Mouse (Mus musculus) heart, embryonic 10.5 days (tissue): ENCODE results near the gene Fabp2. TPM values are rescaled to one million over a fixed set of nuclear protein-coding genes. Genes with fewer than 3 reads are reported as not detected.

Source experiments
- DNase-seq: peaks from one replicate; pipeline ENCODE4 v3.0.0-alpha.2; 2017; ENCODE audit warnings: low spot score
- H3K27ac ChIP-seq: fragments of 300-500 bp; sonication (generic); 2 replicates; pipeline ENCODE4 v1.5.1; 2016; ENCODE audit warnings: mild to moderate bottlenecking
- H3K27me3 ChIP-seq: fragments of 300-500 bp; sonication (generic); 2 replicates; pipeline ENCODE4 v1.6.1; 2016; ENCODE audit warnings: mild to moderate bottlenecking; ENCODE audit not compliant: poor library complexity, insufficient read depth, severe bottlenecking
- H3K36me3 ChIP-seq: fragments of 300-500 bp; sonication (generic); 2 replicates; pipeline ENCODE4 v1.6.1; 2016; ENCODE audit warnings: mild to moderate bottlenecking, moderate library complexity
- H3K4me1 ChIP-seq: fragments of 300-500 bp; sonication (generic); 2 replicates; pipeline ENCODE4 v1.6.1; 2016; ENCODE audit warnings: mild to moderate bottlenecking
- H3K4me3 ChIP-seq: fragments of 300-500 bp; sonication (generic); 2 replicates; pipeline ENCODE4 v1.5.1; 2016; ENCODE audit warnings: mild to moderate bottlenecking, moderate library complexity
- H3K9me3 ChIP-seq: fragments of 300-500 bp; sonication (generic); 2 replicates; pipeline ENCODE4 v1.6.1; 2016; ENCODE audit warnings: mild to moderate bottlenecking, moderate library complexity
- WGBS: fragments of 180-500 bp; shearing (Covaris S2); methylation state at CpG from one replicate; pipeline ENCODE4 v1.1.7; 2016; 5-methylcytosine and 5-hydroxymethylcytosine counted together
- polyA plus RNA-seq: library from polyadenylated mRNA; unstranded; fragments of >200 nt; fragmentation: Nextera tagmentation; extraction: Ambion mirVana; gene quantifications from 2 replicates; pipeline ENCODE4 v1.2.1, GENCODE M21; 2016

Gene Fabp2
- polyA plus RNA-seq: 0.41 TPM in 1 of 2 replicates, not detected in the other

GRCm38 (mm10) chr3:122894772-122895171 lies at the start of gene Fabp2:
Gene Fabp2 (plus strand): TSS chr3:122895072.
- no peak within 1 kb of the TSS for H3K4me3 ChIP-seq
- 85% methylated on average over 3 of the region's 3 CpGs for WGBS
- no peaks in the 10 kb centered on the region for H3K27me3 ChIP-seq
- H3K4me1 ChIP-seq: no peaks in the 10 kb centered on the region
- DNase-seq: no peak
- no peaks in the 10 kb centered on the region for H3K9me3 ChIP-seq
- no peak within 1 kb of the TSS for H3K27ac ChIP-seq
- no peaks in the 10 kb centered on the region for H3K36me3 ChIP-seq

DNA sequence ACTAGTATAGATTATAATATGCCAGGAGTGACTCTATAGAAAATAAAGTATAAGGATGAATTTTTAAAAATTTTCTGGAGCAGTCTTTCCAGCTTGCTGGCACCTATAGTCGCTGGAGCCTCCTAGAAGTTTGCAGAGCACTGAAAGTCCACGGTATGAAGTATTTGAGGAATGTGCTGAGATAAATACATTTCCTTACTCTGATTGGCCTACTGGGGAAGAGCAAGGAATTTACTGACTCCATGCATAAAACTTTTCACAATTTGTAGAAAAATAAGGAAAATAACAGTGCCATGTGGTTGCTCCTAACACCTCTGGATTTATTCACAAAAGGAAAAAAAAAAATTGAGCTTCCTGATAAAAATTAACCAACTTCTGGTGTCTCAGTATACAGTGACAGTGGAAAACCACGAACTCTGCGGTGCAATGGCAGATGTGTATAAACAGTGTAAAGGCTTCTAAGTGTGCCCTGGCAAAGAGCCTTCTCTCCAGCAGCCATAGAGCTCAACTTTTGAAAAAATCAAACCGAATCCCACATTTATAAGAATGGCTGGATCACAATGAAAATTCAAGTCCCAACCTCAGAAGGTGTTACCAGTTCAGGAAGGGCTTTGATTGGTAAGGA lies 46.4 kb upstream of the Fabp2 start:
- Histone ChIP-seq H3K9me3 (no peaks in the 10 kb centered on the region), H3K4me3 (no peak overlapping the region), H3K27me3 (no peaks in the 10 kb centered on the region), H3K36me3 (peaks cover 9% of the 10 kb centered on the region), H3K27ac (0 out of 2 replicates have a peak overlapping the region, but pooled peaks have one; percentile 17), H3K4me1 (0 out of 2 replicates have a peak, but pooled peaks cover 3% of the 10 kb centered on the region)
- no peak for DNase-seq
- WGBS: 55% methylated on average over 5 of the region's 5 CpGs

DNA sequence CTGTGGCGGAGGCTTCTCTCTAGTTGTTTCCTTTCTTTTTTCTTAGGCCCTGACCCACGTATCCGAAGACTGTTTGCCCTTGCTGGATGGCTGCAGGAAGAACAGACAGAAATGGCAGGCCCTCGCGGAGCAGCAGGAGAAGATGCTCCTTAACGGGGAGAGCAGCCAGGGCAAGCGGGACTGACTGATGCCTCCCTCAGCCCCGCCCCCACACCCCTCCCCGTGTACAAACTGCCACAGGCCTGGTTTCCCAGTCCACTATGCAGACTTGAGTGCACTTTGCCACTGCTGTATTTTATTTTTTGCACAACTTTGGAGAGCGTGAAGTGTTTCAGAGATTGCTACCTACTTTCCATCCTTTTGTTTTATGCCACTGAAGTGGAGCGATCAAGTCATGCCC lies 39.7 kb upstream of the Fabp2 start:
- Histone ChIP-seq H3K9me3 (no peaks in the 10 kb centered on the region), H3K4me1 (peaks cover 5% of the 10 kb centered on the region; the same call in 1 of the 2 replicates), H3K27ac (no peak overlapping the region), H3K36me3 (no peaks in the 10 kb centered on the region), H3K27me3 (no peaks in the 10 kb centered on the region), H3K4me3 (no peak overlapping the region)
- 51% methylated on average over 11 of the region's 11 CpGs for WGBS
- no peak for DNase-seq

- Histone ChIP-seq H3K36me3 (no peaks in the 10 kb centered on the region), H3K27me3 (no peaks in the 10 kb centered on the region), H3K4me3 (no peak overlapping the region), H3K4me1 (peaks cover 4% of the 10 kb centered on the region; the same call in 1 of the 2 replicates), H3K27ac (no peak overlapping the region), H3K9me3 (no peaks in the 10 kb centered on the region)
- 78% methylated on average over 2 of the region's 2 CpGs for WGBS
- DNase-seq: no peak
Measured at GRCm38 (mm10) chr3:122859829-122860228, 35.0 kb upstream of the Fabp2 start.

DNA sequence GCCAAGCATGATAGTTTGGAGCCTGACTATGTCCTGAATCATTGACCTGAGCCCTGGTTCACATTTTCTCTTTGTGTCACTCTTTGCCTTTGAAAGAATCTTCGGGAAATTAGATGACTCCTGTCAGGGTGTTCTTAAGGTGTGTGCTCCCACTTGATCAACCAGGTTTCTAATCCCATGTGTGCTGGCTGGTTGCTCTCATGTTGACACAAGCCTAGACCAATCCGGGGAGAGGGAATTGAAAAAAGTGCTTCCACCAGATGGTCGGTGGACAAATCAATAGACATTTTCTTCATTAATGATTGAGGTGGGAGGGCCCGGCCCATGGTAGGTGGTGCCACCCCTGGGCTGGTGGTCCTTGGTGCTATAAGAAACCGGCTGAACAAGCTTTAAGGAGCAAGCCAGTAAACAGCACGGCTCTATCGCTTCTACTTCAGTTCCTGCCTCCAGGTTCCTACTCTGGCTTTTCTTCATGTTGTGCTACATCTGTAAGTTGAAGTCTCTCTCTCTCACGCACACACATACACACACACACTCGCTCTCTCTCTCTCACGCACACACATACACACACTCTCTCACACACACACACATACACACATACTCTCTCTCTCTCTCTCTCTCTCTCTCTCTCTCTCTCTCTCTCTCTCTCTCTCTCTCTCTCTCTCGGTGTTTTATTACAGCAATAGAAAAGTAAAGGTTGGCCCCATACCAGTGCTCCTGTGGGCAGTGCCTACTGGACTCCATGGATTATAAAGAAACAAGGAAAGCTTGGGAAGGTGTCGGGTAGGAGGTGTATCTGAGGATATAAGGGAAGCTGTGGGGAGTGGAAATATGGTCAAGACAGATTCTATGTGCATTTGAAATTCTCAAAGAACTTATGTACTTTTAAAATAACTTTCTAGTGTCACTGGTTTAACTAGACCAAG lies 34.0 kb upstream of the Fabp2 start:
- no peak overlapping the region for H3K27ac ChIP-seq
- no peaks in the 10 kb centered on the region for H3K27me3 ChIP-seq
- H3K4me1 ChIP-seq: no peaks in the 10 kb centered on the region
- no peak overlapping the region for H3K4me3 ChIP-seq
- H3K36me3 ChIP-seq: no peaks in the 10 kb centered on the region
- DNase-seq: no peak
- 84% methylated on average over 12 of the region's 12 CpGs for WGBS
- H3K9me3 ChIP-seq: no peaks in the 10 kb centered on the region

DNA sequence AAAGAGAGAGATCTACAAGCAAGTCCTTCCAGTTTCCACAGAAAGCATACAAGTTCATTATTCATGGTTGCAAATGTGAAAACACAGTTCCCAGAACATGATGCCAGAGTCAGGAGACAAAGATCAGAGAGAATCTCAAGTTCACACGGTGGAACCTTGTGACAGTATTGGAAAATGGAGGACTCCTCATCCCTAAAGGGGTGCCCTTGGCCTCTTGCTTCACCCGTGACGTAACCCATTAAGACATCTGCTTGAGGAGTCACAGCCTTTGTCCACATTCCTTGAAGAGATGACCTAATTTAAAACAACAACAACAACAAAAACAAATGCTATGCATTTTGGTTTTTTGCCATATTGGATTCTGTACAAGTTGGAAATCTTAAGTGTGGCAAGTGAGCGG lies 29.8 kb upstream of the Fabp2 start:
- Histone ChIP-seq H3K36me3 (no peaks in the 10 kb centered on the region), H3K27me3 (no peaks in the 10 kb centered on the region), H3K4me3 (no peak overlapping the region), H3K9me3 (no peaks in the 10 kb centered on the region), H3K4me1 (no peaks in the 10 kb centered on the region), H3K27ac (no peak overlapping the region)
- 83% methylated on average over 4 of the region's 4 CpGs for WGBS
- DNase-seq: no peak

DNA sequence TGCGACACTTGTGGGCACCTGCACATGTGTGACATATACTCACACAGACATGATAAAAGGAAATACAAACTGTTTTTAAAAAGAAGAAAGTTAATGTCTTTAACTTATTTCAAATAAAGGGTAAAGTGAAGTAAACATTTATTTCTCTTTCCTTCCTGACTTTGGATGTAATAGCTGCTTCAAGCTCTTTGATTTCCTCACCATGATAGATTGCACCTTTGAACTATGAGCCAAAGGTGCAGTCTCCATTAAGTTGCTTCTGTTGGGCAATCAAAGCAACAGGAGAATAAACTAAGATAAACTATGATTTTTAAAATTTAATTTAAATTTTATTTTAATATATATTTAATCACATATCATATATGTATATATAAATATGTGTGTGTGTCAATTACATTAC lies 26.6 kb upstream of the Fabp2 start:
- 100% methylated on average over 1 of the region's 1 CpGs for whole genome bisulfite sequencing
- Histone ChIP-seq H3K4me1 (no peaks in the 10 kb centered on the region), H3K27ac (no peak overlapping the region), H3K4me3 (no peak overlapping the region), H3K27me3 (no peaks in the 10 kb centered on the region), H3K9me3 (no peaks in the 10 kb centered on the region), H3K36me3 (no peaks in the 10 kb centered on the region)
- no peak for DNase-seq

DNA sequence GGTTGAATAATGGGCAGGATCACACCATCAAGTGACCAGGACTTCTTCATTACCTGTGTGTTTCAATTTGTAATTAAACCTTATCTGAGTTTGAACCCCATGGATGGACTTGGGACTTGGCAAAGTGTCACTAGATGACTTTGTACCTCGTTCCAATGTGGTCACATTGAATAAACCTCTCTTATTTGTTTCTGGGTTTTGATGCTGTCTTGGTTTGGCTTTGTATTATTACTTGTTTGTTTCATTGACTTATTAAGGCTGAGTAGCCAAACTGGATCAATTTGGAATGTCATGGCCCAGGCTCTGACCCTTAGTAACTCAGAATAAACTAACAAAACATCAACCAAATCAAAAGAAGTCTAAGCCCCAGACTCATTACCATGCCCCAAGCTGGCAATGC lies 23.3 kb upstream of the Fabp2 start:
- DNase-seq: no peak
- 71% methylated on average over 1 of the region's 1 CpGs for WGBS
- no peaks in the 10 kb centered on the region for H3K27me3 ChIP-seq
- H3K9me3 ChIP-seq: no peaks in the 10 kb centered on the region
- no peaks in the 10 kb centered on the region for H3K36me3 ChIP-seq
- H3K4me3 ChIP-seq: no peak overlapping the region
- H3K27ac ChIP-seq: no peak overlapping the region
- H3K4me1 ChIP-seq: no peaks in the 10 kb centered on the region

DNA sequence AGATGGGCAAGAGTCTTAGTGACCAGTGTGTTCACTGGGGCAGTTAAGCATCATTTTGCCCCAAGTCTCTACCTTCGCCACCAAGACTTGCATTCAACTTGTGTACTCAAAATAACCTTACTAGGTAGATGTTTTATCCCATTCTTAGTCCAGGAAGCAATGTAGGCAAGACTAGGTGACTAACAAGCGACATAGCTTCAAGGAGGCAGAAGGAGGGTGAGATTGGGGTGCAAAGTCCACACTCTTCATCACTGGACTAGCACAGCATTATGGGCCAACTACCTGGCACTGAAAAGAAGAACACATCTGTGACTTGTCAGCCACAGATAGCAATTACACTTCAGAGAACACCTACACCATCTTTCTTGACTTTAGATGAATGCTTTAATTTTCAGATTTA lies 18.0 kb upstream of the Fabp2 start:
- H3K27me3 ChIP-seq: no peaks in the 10 kb centered on the region
- H3K36me3 ChIP-seq: no peaks in the 10 kb centered on the region
- peaks cover 3% of the 10 kb centered on the region; the same call in 1 of the 2 replicates for H3K4me1 ChIP-seq
- no peaks in the 10 kb centered on the region for H3K9me3 ChIP-seq
- no peak for DNase-seq
- no peak overlapping the region for H3K4me3 ChIP-seq
- H3K27ac ChIP-seq: no peak overlapping the region
- 80% methylated on average over 2 of the region's 2 CpGs for WGBS

- Histone ChIP-seq H3K4me1 (peaks cover 3% of the 10 kb centered on the region; the same call in 1 of the 2 replicates), H3K27ac (no peak overlapping the region), H3K27me3 (no peaks in the 10 kb centered on the region), H3K9me3 (no peaks in the 10 kb centered on the region), H3K36me3 (no peaks in the 10 kb centered on the region), H3K4me3 (no peak overlapping the region)
- WGBS: 83% methylated on average over 3 of the region's 3 CpGs
- DNase-seq: no peak
Measured at GRCm38 (mm10) chr3:122877543-122877942, 17.3 kb upstream of the Fabp2 start.

- WGBS: 76% methylated on average over 8 of the region's 8 CpGs
- DNase-seq: no peak
- Histone ChIP-seq H3K27me3 (no peaks in the 10 kb centered on the region), H3K4me3 (no peak overlapping the region), H3K36me3 (no peaks in the 10 kb centered on the region), H3K27ac (no peak overlapping the region), H3K9me3 (no peaks in the 10 kb centered on the region), H3K4me1 (peaks cover 3% of the 10 kb centered on the region; the same call in 1 of the 2 replicates)
Measured at GRCm38 (mm10) chr3:122878705-122879315, 16.1 kb upstream of the Fabp2 start.

GRCm38 (mm10) chr3:122887505-122888301 lies 7.2 kb upstream of the Fabp2 start:
- WGBS: 71% methylated on average over 4 of the region's 4 CpGs
- DNase-seq: no peak
- H3K27me3 ChIP-seq: no peaks in the 10 kb centered on the region
- H3K4me1 ChIP-seq: no peaks in the 10 kb centered on the region
- no peaks in the 10 kb centered on the region for H3K36me3 ChIP-seq
- H3K4me3 ChIP-seq: no peak overlapping the region
- no peaks in the 10 kb centered on the region for H3K9me3 ChIP-seq
- H3K27ac ChIP-seq: no peak overlapping the region
